Mouse (Mus musculus): ENCODE results near the gene Ank. TPM values are rescaled to one million over a fixed set of nuclear protein-coding genes. Genes with fewer than 3 reads are reported as not detected.
"Not testable (repeated sequence)": the region's sequence is repeated elsewhere in the genome, so short reads cannot be mapped to it uniquely, and the experiment has no call there.

Ank gene
- polyA plus RNA-seq, 1 experiment, result 21.5 TPM

GRCm38 (mm10) chr15:27444772-27445347 lies 21.6 kb upstream of the Ank start:
- H3K36me3 ChIP-seq (ENCODE audit: control insufficient read depth, insufficient read depth, low read length), result no peaks in the 10 kb centered on the region
- no peaks in the 10 kb centered on the region for H3K4me1 ChIP-seq (replicated peaks; ENCODE audit: control insufficient read depth, insufficient read depth, low read length)
- H3K27ac ChIP-seq (ENCODE audit: control insufficient read depth, insufficient read depth, low read length), result no peak overlapping the region
- H3K27me3 ChIP-seq (ENCODE audit: control insufficient read depth, insufficient read depth, low read length), result no peaks in the 10 kb centered on the region
- 94% methylated on average over 9 of the region's 9 CpGs for WGBS
- no peak overlapping the region for H3K4me3 ChIP-seq (ENCODE audit: control insufficient read depth, insufficient read depth, low read length)
- no peak for DNase-seq
- TF ChIP-seq POLR2A (IDR thresholded peaks at IDR 0.05; ENCODE audit: control insufficient read depth, extremely low read depth, insufficient read depth, low read length, poor library complexity) (no peak), CTCF (IDR thresholded peaks at IDR 0.05; ENCODE audit: borderline replicate concordance, control insufficient read depth, extremely low read depth, insufficient read depth, low read length, poor library complexity) (no peak)

GRCm38 (mm10) chr15:27450689-27451088 lies 15.8 kb upstream of the Ank start:
- H3K4me1 ChIP-seq (replicated peaks; ENCODE audit: control insufficient read depth, insufficient read depth, low read length), result no peaks in the 10 kb centered on the region
- H3K27ac ChIP-seq (ENCODE audit: control insufficient read depth, insufficient read depth, low read length), result no peak overlapping the region
- no peaks in the 10 kb centered on the region for H3K27me3 ChIP-seq (ENCODE audit: control insufficient read depth, insufficient read depth, low read length)
- no peak overlapping the region for H3K4me3 ChIP-seq (ENCODE audit: control insufficient read depth, insufficient read depth, low read length)
- 92% methylated on average over 5 of the region's 5 CpGs for WGBS
- H3K36me3 ChIP-seq (ENCODE audit: control insufficient read depth, insufficient read depth, low read length), result no peaks in the 10 kb centered on the region
- DNase-seq, result no peak
- TF ChIP-seq POLR2A (IDR thresholded peaks at IDR 0.05; ENCODE audit: control insufficient read depth, extremely low read depth, insufficient read depth, low read length, poor library complexity), result no peak
- TF ChIP-seq CTCF (IDR thresholded peaks at IDR 0.05; ENCODE audit: borderline replicate concordance, control insufficient read depth, extremely low read depth, insufficient read depth, low read length, poor library complexity), result no peak

GRCm38 (mm10) chr15:27451760-27452159 lies 14.7 kb upstream of the Ank start:
- H3K27ac ChIP-seq (ENCODE audit: control insufficient read depth, insufficient read depth, low read length), result no peak overlapping the region
- no peak for DNase-seq
- WGBS, result 92% methylated on average over 3 of the region's 3 CpGs
- TF ChIP-seq CTCF (IDR thresholded peaks at IDR 0.05; ENCODE audit: borderline replicate concordance, control insufficient read depth, extremely low read depth, insufficient read depth, low read length, poor library complexity) (no peak), POLR2A (IDR thresholded peaks at IDR 0.05; ENCODE audit: control insufficient read depth, extremely low read depth, insufficient read depth, low read length, poor library complexity) (no peak)
- no peaks in the 10 kb centered on the region for H3K27me3 ChIP-seq (ENCODE audit: control insufficient read depth, insufficient read depth, low read length)
- no peaks in the 10 kb centered on the region for H3K36me3 ChIP-seq (ENCODE audit: control insufficient read depth, insufficient read depth, low read length)
- H3K4me3 ChIP-seq (ENCODE audit: control insufficient read depth, insufficient read depth, low read length), result no peak overlapping the region
- no peaks in the 10 kb centered on the region for H3K4me1 ChIP-seq (replicated peaks; ENCODE audit: control insufficient read depth, insufficient read depth, low read length)

GRCm38 (mm10) chr15:27452496-27452895 lies 14.0 kb upstream of the Ank start:
- Histone ChIP-seq H3K4me1 (replicated peaks; ENCODE audit: control insufficient read depth, insufficient read depth, low read length) (no peaks in the 10 kb centered on the region), H3K27ac (ENCODE audit: control insufficient read depth, insufficient read depth, low read length) (no peak overlapping the region), H3K36me3 (ENCODE audit: control insufficient read depth, insufficient read depth, low read length) (no peaks in the 10 kb centered on the region), H3K27me3 (ENCODE audit: control insufficient read depth, insufficient read depth, low read length) (no peaks in the 10 kb centered on the region), H3K4me3 (ENCODE audit: control insufficient read depth, insufficient read depth, low read length) (no peak overlapping the region)
- no peak for DNase-seq
- no peak for TF ChIP-seq CTCF (IDR thresholded peaks at IDR 0.05; ENCODE audit: borderline replicate concordance, control insufficient read depth, extremely low read depth, insufficient read depth, low read length, poor library complexity)
- TF ChIP-seq POLR2A (IDR thresholded peaks at IDR 0.05; ENCODE audit: control insufficient read depth, extremely low read depth, insufficient read depth, low read length, poor library complexity), result no peak
- 30% methylated on average over 9 of the region's 9 CpGs for WGBS

DNA sequence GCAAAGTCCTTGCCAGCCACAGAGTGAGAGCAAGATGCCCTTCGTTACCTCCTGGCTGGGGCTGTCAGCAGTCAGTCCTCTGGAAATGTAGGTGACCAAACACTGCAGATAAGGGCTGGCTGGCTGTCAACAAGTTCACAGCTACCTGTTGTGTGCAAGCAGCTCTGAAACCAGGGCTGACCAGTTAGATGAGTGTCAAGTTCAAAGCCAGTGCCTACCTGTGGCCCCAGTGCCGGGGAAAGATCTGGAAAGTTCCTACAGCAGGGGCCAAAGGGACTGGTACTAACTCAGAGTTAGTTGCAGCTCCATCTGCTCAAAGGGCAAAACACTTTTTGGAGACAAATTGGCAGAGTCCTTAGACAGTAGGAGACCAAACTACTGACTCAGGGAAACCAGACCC lies 9.5 kb upstream of the Ank start:
- Histone ChIP-seq H3K27ac (ENCODE audit: control insufficient read depth, insufficient read depth, low read length) (no peak overlapping the region), H3K27me3 (ENCODE audit: control insufficient read depth, insufficient read depth, low read length) (no peaks in the 10 kb centered on the region), H3K36me3 (ENCODE audit: control insufficient read depth, insufficient read depth, low read length) (no peaks in the 10 kb centered on the region), H3K4me3 (ENCODE audit: control insufficient read depth, insufficient read depth, low read length) (no peak overlapping the region), H3K4me1 (replicated peaks; ENCODE audit: control insufficient read depth, insufficient read depth, low read length) (no peaks in the 10 kb centered on the region)
- TF ChIP-seq POLR2A (IDR thresholded peaks at IDR 0.05; ENCODE audit: control insufficient read depth, extremely low read depth, insufficient read depth, low read length, poor library complexity) (no peak), CTCF (IDR thresholded peaks at IDR 0.05; ENCODE audit: borderline replicate concordance, control insufficient read depth, extremely low read depth, insufficient read depth, low read length, poor library complexity) (no peak)
- DNase-seq, result no peak
- whole genome bisulfite sequencing, result 94% methylated on average over 2 of the region's 2 CpGs

DNA sequence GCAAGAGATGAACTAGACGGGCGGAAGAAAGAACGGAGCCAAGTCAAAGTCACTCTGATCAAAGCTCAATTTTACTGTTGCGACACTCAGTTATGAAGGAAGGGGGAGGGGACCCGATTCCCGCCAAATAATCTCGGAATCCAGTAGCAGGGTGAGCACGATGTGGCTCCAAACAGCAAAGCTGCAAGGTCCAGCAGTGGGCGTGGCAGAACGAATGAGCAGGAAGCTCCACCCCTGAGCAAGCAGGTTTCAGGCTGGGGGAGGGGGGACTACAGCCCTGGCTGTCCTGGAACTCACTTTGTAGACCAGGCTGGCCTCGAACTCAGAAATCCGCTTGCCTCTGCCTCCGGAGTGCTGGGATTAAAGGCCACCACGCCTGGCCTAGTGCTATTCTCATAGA lies 6.7 kb upstream of the Ank start:
- not testable (repeated sequence) for H3K27me3 ChIP-seq (ENCODE audit: control insufficient read depth, insufficient read depth, low read length); DNase-seq; H3K36me3 ChIP-seq (ENCODE audit: control insufficient read depth, insufficient read depth, low read length); H3K4me1 ChIP-seq (replicated peaks; ENCODE audit: control insufficient read depth, insufficient read depth, low read length); H3K4me3 ChIP-seq (ENCODE audit: control insufficient read depth, insufficient read depth, low read length); H3K27ac ChIP-seq (ENCODE audit: control insufficient read depth, insufficient read depth, low read length)
- 78% methylated on average over 14 of the region's 14 CpGs for WGBS
